Mouse (Mus musculus): ENCODE data around the gene Slc6a18.

The Slc6a18 gene

GRCm38 (mm10) chr13:73685502-73685901 lies 7.7 kb upstream of the Slc6a18 start:
- DNase-seq (ENCODE audit: low read depth) = no peak

- no peak for DNase-seq (ENCODE audit: low read depth)
Observed at GRCm38 (mm10) chr13:73684412-73684811, 6.6 kb upstream of the Slc6a18 start.

GRCm38 (mm10) chr13:73683682-73684081 lies 5.9 kb upstream of the Slc6a18 start:
- no peak for DNase-seq (ENCODE audit: low read depth)

DNA sequence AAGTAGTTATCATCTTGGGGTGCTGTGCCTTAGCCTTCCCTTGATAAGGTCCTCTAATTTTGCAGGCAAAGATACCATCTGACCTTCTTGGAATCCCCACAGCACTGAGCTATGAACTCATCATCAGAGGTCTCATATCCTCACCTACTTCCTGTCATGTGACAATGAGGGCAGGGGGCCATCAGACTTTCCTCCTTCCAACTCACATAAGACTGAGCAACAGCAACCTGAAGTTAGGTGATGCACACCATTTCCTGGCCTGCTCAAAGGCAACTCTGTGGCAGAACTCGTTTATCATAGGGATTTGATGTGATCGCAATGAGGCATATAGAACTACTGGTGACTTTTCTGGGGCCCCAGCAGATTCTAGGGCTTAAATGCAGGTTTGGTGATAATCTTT lies 4.4 kb upstream of the Slc6a18 start:
- no peak for DNase-seq (ENCODE audit: low read depth)

GRCm38 (mm10) chr13:73680394-73680793 lies 2.6 kb upstream of the Slc6a18 start:
- DNase-seq (ENCODE audit: low read depth) = no peak

GRCm38 (mm10) chr13:73679311-73679710 lies 1.5 kb upstream of the Slc6a18 start:
- no peak for DNase-seq (ENCODE audit: low read depth)

DNA sequence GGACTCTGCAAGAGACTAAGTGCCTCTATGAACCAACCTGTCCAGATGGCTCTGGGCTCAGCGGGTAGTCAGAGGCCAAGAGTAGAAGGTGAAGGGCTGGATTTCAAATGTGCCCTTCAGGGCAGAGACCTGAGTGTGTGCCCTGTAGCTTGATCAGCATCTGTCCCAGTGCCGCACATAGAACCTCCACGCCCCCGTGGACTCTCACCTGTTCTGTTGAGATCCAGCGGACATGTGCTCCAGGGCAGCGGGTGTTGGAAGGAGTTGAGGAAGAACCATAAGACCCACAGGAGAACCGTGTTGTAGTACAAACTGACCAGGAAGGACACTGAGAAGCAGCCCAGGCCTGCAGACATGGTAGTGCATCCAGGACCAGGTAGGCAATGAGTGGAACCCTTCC lies 2.7 kb downstream of the Slc6a18 start:
- no peak for DNase-seq (ENCODE audit: low read depth)

DNA sequence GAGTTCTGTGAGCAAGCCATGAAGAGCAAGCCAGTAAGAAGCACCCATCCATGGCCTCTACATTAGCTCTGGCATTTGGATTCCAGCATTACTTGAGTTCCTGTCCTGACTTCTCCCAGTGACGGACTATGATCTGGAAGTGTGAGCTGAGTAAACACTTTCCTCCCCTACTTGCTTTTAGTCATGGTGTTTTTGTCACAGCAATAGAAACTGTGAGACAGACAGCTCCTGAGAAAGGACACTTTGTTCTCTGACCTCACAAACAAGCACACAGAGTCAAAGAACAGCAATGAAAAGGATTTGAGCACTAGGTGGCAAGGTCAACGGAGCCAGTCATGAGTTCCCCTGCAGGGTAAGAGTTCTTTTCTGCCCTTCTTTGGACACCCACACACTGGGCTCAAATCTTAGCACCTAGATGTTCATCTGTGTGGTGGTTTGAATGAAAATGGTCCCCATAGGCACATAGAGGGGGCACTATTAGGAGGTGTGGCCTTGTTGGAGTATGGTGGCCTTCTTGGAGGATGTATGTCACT lies 17.6 kb downstream of the Slc6a18 start:
- no peak for DNase-seq (ENCODE audit: low read depth)

- DNase-seq (ENCODE audit: low read depth) = no peak
Observed at GRCm38 (mm10) chr13:73658953-73659352, 18.9 kb downstream of the Slc6a18 start.

- DNase-seq (ENCODE audit: low read depth) = no peak
Observed at GRCm38 (mm10) chr13:73654976-73655375, 22.8 kb downstream of the Slc6a18 start.

- DNase-seq (ENCODE audit: low read depth) = no peak
Observed at GRCm38 (mm10) chr13:73653266-73653665, 24.6 kb downstream of the Slc6a18 start.

DNA sequence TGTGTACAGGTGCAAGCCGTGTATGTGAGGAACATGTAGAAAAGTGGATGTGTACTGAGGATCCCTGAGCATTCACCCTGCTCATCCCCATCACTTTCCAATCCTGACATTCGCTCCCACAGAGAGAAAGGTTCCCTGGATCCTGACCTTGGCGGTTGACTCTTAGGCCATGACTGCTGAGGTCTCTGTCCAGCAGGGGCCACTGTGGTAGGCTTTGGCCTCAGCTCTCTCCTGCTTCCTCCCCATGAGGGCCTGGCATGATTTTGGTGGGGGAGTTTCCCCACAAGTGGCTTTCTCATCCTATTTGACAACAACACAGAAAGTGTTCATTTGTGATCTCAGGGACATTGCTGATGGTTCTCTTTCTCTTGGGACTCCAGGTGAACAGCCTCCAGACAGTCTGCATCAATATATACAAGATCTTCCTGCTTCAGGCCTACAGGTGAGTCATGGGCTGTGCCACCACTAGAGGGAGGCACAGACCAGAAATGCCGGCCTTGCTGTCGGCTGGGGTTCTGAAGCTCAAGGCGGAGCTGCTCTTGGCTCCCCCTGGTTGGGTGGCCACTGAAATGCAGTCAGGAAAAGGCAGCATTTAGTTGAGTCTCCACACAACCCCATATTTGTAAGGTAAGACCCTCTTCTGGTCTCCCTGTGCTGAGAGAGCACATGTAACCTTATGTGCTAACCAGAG lies 31.3 kb downstream of the Slc6a18 start:
- peak; percentile 15 for DNase-seq (ENCODE audit: low read depth)

DNA sequence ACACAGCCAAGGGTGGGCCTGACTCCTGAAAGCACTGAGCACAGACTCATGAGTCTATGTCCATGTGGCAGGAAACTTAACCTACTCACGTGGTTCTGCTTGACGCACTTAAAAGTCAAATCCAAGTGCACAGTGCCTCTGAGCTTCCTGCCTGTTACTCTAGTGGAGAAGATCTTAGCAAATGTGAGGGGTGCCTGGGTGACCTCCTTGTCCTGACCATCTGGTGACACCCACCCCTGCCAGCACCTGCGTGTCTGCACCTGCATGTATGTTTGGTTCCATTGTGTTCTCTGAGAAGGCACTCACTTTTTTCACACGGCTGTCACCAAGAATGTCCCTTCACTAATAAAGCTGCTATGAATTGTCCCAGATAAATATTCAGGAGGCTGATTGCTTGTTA lies 36.5 kb downstream of the Slc6a18 start:
- no peak for DNase-seq (ENCODE audit: low read depth)

DNA sequence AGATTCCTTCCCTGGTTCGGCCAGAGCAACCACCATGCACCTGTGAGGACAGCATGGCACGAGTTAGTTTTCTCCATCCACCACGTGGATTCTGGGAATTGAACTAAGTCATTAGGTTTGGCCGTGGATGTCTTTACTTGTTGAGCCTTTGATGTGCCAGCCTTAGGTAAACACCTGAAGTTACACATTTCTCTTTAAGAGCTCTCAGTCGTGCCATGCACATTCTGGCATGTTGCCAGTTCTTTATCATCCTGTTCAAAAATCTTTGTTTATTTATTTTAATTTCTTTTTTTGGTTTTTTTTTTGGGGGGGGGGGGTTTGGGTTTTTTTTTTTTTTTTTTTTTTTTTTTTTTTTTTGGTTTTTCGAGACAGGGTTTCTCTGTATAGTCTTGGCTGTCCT lies 40.0 kb downstream of the Slc6a18 start:
- no peak for DNase-seq (ENCODE audit: low read depth)

DNA sequence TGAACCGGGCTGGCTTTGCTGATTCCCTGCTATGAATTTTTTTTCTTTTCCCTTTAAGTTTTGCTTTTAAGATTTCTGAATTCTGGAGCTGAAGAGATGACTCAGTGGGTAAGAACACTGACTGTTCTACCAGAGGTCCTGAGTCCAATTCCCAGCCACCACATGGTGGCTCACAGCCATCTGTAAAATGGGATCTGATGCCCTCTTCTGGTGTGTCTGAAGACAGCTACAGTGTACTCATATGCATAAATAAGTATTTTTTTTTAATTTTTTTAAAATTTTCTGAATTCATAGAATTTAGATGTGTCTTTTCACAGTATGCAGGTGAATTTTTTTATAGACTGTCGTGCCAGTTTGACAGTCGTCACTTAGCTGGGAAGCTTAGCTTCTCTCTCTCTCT lies 46.0 kb downstream of the Slc6a18 start:
- no peak for DNase-seq (ENCODE audit: low read depth)

- no peak for DNase-seq (ENCODE audit: low read depth)
Observed at GRCm38 (mm10) chr13:73628586-73629113, 49.2 kb downstream of the Slc6a18 start.

DNA sequence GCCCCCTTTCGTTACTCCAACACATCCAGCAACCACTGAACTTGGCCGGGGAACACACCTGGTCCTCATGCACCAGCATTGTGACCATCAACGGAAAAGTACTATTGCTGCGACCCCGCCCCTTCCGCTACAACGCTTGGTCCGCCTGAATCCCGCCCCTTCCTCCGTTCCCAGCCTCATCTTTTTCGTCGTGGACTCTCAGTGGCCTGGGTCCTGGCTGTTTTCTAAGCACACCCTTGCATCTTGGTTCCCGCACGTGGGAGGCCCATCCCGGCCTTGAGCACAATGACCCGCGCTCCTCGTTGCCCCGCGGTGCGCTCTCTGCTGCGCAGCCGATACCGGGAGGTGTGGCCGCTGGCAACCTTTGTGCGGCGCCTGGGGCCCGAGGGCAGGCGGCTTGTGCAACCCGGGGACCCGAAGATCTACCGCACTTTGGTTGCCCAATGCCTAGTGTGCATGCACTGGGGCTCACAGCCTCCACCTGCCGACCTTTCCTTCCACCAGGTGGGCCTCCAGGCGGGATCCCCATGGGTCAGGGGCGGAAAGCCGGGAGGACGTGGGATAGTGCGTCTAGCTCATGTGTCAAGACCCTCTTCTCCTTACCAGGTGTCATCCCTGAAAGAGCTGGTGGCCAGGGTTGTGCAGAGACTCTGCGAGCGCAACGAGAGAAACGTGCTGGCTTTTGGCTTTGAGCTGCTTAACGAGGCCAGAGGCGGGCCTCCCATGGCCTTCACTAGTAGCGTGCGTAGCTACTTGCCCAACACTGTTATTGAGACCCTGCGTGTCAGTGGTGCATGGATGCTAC lies 50.9 kb downstream of the Slc6a18 start, which contains the start of gene Tert:
TSS of gene Tert (plus strand) at position 167 of the 805 bp plus-strand sequence.
- peak; percentile 9 for DNase-seq (ENCODE audit: low read depth)

DNA sequence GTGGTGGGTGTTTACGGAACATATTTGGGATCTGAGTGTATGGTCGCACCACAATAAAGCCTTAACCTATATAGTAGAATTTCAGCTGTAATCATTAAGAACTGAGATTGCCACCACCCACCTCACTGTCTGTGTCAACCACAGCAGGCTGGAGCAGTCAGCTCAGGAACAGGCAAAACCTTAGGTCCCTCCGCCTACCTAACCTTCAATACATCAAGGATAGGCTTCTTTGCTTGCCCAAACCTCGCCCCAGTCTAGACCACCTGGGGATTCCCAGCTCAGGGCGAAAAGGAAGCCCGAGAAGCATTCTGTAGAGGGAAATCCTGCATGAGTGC lies 51.4 kb downstream of the Slc6a18 start:
- no peak for DNase-seq (ENCODE audit: low read depth)

- DNase-seq (ENCODE audit: low read depth) = peak; percentile 13
Observed at GRCm38 (mm10) chr13:73620637-73621036, 57.2 kb downstream of the Slc6a18 start.

DNA sequence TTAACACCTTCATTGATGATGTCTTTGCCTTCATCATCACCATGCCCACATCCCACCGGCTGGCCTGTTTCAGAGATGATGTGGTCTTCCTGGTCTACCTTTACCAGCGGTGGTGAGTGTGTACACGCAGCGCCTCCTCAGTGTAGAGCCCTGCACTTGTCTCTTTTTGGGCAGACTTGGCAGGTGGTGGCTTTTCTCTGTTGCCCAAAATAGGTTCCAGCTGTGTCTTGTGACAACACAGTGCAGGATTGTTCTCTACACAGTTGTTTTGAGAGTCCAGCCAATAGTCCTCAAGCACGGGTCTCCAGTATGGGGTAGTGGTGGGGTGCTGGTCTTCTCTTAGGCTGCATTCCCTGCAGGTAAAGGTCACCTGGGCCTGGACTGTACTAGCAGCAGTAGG lies 59.4 kb downstream of the Slc6a18 start:
- no peak for DNase-seq (ENCODE audit: low read depth)
